Mouse (Mus musculus): ENCODE measurements around the gene Preb.

Gene Preb

DNA sequence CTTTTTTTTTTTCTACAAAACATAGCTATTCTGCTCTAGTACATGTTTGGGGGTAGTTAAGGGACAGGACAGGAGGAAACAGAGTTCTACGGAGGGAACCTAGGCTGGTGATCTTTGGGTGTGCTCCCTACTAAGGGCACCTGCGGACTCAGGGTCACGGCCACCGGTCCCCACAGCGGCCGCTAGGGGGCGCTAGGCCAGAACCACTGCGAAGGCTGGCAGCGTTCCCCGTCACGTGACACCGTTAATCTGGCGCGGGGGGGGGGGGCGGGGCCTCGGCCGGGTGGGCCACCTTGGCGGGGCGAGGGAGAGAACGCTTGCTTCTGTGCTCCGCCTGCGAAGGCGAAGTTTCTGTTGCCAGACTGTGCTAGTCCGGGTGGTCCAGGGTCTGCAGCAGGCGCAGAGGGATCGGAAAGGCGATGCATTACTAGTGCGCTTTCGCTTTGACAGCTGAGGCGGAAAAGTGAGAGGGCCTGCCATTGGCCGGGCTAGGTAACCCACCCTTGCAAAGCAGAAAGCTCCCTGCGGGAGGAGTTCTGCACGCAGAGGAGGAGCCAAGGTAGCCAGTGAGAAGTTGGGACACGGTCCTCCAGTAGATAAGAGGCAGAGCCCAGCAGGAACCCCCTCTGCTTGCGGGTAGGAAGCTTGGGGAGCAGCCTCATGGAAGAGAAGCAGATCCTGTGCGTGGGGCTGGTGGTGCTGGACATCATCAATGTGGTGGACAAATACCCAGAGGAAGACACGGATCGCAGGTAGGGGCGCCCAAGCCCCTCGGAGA is 38.7 kb downstream of the Preb start, which contains the start of gene Khk:
Khk (plus strand) TSS at position 176 of the 778 bp plus-strand sequence.
- DNase-seq (ENCODE audit: low spot score): peak; percentile 85

DNA sequence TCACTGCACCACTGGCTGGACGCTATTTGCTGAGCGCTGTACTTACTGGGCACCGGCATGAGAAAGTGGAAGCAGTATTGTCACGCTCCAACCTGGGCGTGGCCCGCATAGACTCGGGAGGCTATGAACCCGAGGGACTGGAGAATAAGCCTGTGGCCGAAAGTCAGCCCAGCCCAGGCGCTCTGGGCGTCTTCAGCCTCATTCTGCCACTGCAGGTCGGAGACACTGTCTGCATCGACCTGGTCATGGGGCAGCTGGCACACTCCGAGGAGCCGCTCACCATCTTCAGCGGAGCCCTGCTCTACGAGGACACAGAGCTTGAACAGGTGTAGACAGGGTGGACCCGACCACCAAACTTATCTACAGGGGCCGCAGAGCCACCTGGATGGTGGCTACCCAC is 39.5 kb downstream of the Preb start:
- no peak for DNase-seq (ENCODE audit: low spot score)

GRCm38 (mm10) chr5:30919831-30920614 is 40.1 kb downstream of the Preb start:
- no peak for DNase-seq (ENCODE audit: low spot score)

DNA sequence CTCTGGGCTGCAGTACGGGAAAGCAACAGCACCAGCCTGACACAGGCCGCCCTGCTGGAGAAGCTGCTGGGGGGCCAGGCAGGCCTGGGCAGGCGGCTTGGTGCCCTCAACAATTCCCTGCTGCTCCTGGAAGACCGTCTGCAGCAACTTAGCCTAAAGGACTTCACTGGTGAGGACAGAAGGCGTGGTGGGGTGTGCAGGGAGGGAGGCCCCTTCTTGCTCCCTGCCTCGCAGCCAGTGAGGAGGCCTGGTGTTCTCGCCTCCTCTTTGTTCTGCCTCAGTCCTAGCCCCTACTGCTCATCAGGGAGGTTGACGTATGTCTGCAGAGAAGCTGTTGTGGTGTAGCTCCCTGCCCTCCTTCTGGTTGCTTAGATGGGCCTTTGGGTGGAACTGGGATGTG is 41.5 kb downstream of the Preb start:
- no peak for DNase-seq (ENCODE audit: low spot score)

- DNase-seq (ENCODE audit: low spot score): no peak
These were observed 42.1 kb downstream of the Preb start for GRCm38 (mm10) chr5:30917891-30918670.

GRCm38 (mm10) chr5:30917348-30917747 is 42.8 kb downstream of the Preb start:
- no peak for DNase-seq (ENCODE audit: low spot score)

DNA sequence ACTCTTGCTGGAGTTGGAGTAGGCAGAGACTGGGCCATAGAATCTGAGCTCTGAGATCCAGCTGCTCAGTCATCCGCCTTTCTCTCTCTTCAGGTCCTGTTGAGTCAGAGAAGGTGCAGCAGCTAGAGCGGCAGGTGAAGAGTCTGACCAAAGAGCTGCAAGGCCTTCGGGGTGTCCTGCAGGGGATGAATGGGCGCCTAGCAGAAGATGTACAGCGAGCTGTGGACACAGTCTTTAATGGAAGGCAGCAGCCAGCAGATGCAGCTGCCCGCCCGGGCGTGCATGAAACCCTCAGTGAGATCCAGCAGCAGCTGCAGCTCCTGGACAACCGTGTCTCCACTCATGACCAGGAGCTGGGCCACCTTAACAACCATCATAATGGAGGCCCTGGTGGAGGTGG is 43.3 kb downstream of the Preb start:
- no peak for DNase-seq (ENCODE audit: low spot score)

DNA sequence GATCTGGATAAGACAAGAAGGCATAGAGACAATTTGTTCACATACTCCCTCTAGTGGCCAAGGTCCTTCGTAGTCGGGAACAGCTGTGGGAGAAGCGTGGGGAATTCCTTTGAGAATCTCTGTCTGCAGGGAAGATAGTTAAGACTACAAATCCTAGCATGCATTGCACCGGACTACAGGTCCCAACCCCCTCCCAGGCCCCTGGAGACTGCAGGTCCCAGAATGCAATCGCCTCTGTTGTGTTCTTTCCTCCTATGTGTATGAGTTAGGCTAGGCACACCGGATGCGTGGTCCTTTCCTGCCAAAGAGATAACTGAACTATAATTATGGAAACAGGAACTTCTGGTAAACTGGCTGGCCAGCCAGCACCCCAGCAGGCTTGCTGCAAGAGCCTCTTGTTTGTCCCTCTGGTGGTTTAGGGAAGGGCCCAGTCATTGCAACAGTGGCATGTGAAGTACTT is 44.2 kb downstream of the Preb start:
- no peak for DNase-seq (ENCODE audit: low spot score)

DNA sequence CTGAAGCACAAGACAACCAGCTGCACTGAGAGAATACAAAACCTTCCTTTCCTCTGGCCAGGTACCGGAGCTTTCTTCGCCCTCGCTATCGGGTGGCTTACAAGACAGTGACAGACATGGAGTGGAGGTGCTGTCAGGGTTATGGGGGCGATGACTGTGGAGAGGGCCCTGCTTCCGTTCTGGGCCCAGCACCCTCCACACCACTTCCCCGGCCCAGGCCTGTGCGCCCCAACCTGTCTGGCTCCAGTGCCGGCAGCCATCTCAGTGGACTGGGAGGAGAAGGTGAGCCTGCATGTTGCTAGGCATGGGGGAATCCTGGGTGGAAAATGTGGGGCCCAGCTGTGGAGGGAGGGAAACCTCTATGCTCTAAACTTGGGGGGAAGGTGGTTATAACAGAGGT is 44.7 kb downstream of the Preb start:
- DNase-seq (ENCODE audit: low spot score): no peak

GRCm38 (mm10) chr5:30914849-30915248 is 45.3 kb downstream of the Preb start:
- no peak for DNase-seq (ENCODE audit: low spot score)

DNA sequence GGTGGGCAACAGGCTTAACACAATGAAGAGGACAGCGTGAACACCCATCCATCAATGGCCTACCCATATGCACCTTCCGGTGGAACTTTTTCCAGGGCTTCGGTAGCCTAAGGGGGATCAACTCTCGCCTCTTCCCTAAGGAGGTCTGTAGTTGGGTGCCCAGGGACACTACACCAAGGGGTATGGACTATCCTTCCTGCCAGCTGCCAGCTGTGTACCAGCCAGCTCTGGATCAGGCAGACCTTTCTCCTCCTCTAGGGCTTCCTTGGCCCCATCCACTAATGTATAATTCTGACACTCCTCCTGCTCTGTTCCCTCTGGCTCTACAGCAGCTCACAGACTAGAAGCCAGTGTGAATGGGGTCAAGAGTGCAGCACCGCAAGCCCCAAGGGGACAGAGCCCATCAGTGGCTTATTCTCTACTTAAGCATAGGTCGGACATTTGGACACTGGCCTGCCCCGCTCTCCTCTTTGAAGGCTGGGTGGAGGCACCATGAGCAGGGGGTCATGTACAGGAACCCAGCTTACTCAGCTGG is 46.0 kb downstream of the Preb start:
- no peak for DNase-seq (ENCODE audit: low spot score)

- DNase-seq (ENCODE audit: low spot score): no peak
These were observed 46.9 kb downstream of the Preb start, which contains the start of gene Emilin1 for GRCm38 (mm10) chr5:30913060-30913841. Gene Emilin1, plus strand, starts transcription at chr5:30913402.

DNA sequence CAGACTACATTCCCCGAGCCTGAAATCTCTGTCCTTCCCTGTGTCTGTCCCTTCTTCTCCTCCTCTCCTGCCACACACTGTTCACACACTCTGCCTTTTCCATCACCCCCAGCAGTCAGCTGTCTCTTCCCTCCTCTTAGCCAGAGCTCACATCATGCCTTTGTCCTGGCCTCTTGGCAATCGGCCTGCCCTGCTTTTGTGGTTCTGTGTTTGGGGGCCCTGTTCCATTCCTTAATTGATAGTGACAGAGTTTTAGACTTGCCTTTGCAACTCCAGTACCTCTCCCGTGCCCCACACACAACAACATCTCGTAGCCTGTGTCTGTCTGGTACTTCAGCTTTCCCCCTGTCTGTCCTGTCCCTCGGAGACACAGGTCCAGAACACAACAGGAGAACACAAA is 48.0 kb downstream of the Preb start:
- no peak for DNase-seq (ENCODE audit: low spot score)

DNA sequence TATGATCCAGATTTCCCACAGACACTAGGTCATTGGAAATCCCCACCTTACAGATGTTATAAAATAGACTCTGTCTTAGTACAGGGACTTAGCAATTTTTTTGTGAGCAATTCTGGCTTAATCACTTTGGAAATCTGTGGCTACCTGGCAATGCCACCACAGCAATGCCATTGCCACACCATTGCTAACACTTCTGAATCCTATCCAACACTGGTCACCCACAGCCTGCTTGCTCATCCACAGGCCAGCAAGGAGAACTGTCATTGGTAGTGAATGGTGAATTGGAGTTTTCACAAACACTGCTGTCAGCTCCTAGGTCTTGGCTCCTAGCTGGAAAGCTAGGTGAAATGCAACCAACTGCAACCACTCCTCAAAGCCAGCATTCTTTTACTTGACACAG is 49.7 kb downstream of the Preb start:
- DNase-seq (ENCODE audit: low spot score): no peak

- DNase-seq (ENCODE audit: low spot score): no peak
These were observed 50.3 kb downstream of the Preb start for GRCm38 (mm10) chr5:30909863-30910262.

DNA sequence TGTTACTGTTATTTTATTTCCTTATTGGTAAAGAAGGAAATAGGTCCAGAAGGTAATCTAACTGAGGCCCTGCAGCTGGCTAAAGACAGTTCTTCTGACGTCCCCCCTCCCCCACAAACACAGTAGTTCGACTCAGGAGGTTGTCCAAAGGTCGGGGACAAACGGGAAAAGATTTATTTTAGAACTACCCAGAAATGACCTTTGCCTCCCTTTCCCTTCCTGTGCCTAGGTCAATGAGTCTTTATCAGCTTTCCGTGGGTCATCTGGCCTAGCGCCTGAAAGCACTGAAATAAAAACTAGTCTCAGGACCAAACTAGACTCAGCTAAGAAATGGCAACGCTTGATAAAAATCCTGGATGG is 50.9 kb downstream of the Preb start:
- no peak for DNase-seq (ENCODE audit: low spot score)

- no peak for DNase-seq (ENCODE audit: low spot score)
These were observed 51.5 kb downstream of the Preb start for GRCm38 (mm10) chr5:30908426-30909299.

- peak; percentile 84 for DNase-seq (ENCODE audit: low spot score)
These were observed 52.6 kb downstream of the Preb start, which contains the start of gene Ost4 for GRCm38 (mm10) chr5:30907413-30908059. Gene Ost4, minus strand, starts transcription at chr5:30907788.

- no peak for DNase-seq (ENCODE audit: low spot score)
These were observed 58.3 kb downstream of the Preb start for GRCm38 (mm10) chr5:30901860-30902259.
